In genomic region chr5:117871614-117872013, GRCm38 (mm10) we compare ENCODE assay signal across 35 mouse cellular contexts.
"Had no signal": no experiment of that assay in that cellular context is flagged by ENCODE, and none has a peak within 500 bp of the region (broad histone marks: within the 10 kb centered on the region; RNA-seq: fewer than 3 reads in every experiment).

No protein-coding gene starts in this region.

- ATAC-seq: hindbrain, embryonic 16.5 days; hindbrain, postnatal 0 days; inflammation-experienced regulatory T-cells, adult 6 months; intestine, embryonic 15.5 days; intestine, embryonic 16.5 days; intestine, postnatal 0 days had no signal

- H3K9ac ChIP-seq: heart, embryonic 12.5 days; heart, embryonic 13.5 days; heart, embryonic 15.5 days; hindbrain, embryonic 12.5 days; hindbrain, embryonic 13.5 days; hindbrain, embryonic 14.5 days; hindbrain, embryonic 15.5 days; intestine, embryonic 15.5 days; kidney, embryonic 15.5 days had no signal

- H3K9me3 ChIP-seq: heart, embryonic 10.5 days; heart, embryonic 13.5 days; heart, embryonic 15.5 days; hindbrain, embryonic 12.5 days; hindbrain, embryonic 13.5 days; hindbrain, embryonic 15.5 days; intestine, embryonic 15.5 days; kidney, embryonic 15.5 days had no signal

- H3K4me1 ChIP-seq: heart, embryonic 10.5 days; heart, embryonic 12.5 days; heart, embryonic 13.5 days; heart, embryonic 15.5 days; hindbrain, embryonic 12.5 days; hindbrain, embryonic 13.5 days; hindbrain, embryonic 15.5 days; intestine, embryonic 15.5 days had no signal

- H3K27me3 ChIP-seq: hindbrain, embryonic 13.5 days; hindbrain, embryonic 15.5 days; kidney, embryonic 15.5 days had no signal

- H3K4me3 ChIP-seq: heart, embryonic 10.5 days; heart, embryonic 12.5 days; heart, embryonic 13.5 days; heart, embryonic 15.5 days; hindbrain, embryonic 10.5 days; hindbrain, embryonic 12.5 days; hindbrain, embryonic 13.5 days; hindbrain, embryonic 15.5 days; intestine, embryonic 15.5 days; kidney, embryonic 15.5 days; layer of hippocampus, adult 2 months; left cerebral cortex, adult 2 months had no signal

- H3K27ac ChIP-seq: heart, embryonic 10.5 days; heart, embryonic 13.5 days; heart, embryonic 15.5 days; hindbrain, embryonic 10.5 days; hindbrain, embryonic 12.5 days; hindbrain, embryonic 13.5 days; hindbrain, embryonic 14.5 days; hindbrain, embryonic 15.5 days; hindbrain, postnatal 0 days; intestine, embryonic 15.5 days; kidney, embryonic 15.5 days; kidney, postnatal 0 days; layer of hippocampus, adult 2 months; left cerebral cortex, adult 2 months had no signal

- DNase-seq: heart, postnatal 10 days; heart, postnatal 14 days; heart, postnatal 36 days; heart, postnatal 4 days; kidney, adult 11 months; kidney, adult 18-20 months; kidney, adult 2 months; kidney, adult 8-10 months; kidney, adult 9 months; kidney, postnatal 10 days; kidney, postnatal 25 days; kidney, postnatal 36 days; kidney, postnatal 4 days; layer of hippocampus, adult 9-11 months; layer of hippocampus, postnatal 36 days had no signal

- H3K36me3 ChIP-seq: heart, embryonic 10.5 days; heart, embryonic 12.5 days; heart, embryonic 13.5 days; heart, embryonic 15.5 days; hindbrain, embryonic 10.5 days; hindbrain, embryonic 12.5 days; hindbrain, embryonic 13.5 days; hindbrain, embryonic 15.5 days; intestine, embryonic 15.5 days; kidney, embryonic 15.5 days had no signal

- H3K4me2 ChIP-seq: heart, embryonic 11.5 days; heart, embryonic 12.5 days; heart, embryonic 13.5 days; heart, embryonic 15.5 days; hindbrain, embryonic 12.5 days; hindbrain, embryonic 13.5 days; hindbrain, embryonic 14.5 days; hindbrain, embryonic 15.5 days; intestine, embryonic 15.5 days; kidney, embryonic 15.5 days had no signal
